Mouse (Mus musculus) forelimb bud, embryonic 11.5 days (tissue): ENCODE measurements around the gene Rbl2.
A peak's percentile ranks its signal among the peaks of the same experiment; 100 is the strongest.

Experiments
- DNase-seq: peaks from one replicate; pipeline ENCODE4 v3.0.0-alpha.2; 2012; ENCODE audit warnings: low read depth, low spot score

The Rbl2 gene

DNA sequence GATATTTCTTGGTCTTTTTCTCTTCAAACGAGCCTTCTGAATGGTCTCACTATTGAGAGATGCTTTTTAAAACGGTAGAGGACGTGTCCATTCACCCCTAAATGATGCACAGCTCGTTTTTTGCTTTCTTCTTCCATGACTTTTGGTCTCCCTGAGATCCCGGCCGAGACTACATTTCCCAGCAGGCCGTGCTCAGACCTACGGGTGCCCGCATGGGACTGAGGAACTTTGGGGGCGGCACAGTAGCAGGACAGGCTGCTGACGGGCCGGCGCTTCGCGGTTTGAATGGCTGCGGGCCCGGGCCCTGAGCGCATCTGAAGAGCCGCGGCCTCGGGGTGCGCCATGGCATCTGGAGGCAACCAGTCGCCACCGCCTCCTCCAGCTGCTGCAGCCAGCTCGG, at the start of gene Rbl2:
Gene Rbl2 (plus strand): TSS at position 224 of the 400 bp plus-strand sequence.
- DNase-seq: peak; percentile 87

DNA sequence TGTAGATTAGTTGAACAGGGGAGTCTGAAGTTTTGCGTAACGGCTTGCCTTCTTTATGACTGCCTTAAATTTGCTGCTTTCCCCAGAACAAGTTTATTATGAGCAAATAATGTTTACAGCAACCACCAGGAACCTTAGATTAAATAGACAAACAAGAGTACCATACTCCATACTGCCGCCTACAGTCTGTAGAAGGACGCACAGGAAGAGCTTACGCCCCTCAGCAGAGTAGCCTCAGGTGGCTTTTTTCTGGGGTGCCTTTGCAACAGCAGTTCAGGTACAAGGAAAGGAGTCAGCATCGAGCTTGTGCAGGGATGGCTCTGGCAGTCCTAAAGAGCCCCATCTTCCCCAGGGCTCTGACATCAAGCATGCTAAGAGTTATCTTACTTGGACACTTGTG, 35.4 kb upstream of the Rbl2 start:
- DNase-seq: no peak

DNA sequence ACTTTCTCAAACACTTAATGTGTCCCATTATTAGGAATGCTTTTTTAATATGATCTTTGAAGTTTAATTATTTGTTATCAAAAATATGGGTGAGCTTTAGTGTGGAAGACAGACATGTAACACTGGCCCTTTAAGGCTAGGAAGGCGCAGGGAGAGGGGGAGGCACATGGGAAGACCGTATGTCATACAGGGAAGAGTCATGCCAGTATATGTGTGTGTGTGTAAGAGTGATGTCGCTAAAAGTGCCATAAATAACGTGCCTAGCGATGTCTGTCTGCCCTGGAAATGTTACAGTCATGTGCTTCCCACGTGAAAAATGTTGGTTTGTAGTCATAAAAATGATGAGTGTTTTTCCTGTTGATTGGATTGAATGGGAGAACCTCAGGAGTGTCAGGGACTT, 33.0 kb upstream of the Rbl2 start:
- no peak for DNase-seq

DNA sequence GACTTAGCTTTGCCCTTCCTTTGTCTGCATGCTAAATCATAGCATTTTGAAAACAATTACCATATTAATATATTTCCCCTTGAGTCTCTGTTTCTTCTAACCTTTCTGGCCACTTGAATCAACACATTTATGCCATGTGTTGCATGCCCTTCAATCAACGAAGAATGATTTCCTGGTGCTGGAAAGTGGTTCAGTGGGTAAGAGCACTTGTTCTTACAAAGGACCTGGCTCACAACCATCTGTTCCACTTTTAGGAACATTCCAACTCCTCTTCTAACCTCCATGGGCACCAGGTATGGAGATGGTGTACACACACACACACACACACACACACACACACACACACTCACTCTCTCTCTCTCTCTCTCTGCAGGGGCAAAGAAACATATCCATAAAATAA, 31.2 kb upstream of the Rbl2 start:
- no peak for DNase-seq

DNA sequence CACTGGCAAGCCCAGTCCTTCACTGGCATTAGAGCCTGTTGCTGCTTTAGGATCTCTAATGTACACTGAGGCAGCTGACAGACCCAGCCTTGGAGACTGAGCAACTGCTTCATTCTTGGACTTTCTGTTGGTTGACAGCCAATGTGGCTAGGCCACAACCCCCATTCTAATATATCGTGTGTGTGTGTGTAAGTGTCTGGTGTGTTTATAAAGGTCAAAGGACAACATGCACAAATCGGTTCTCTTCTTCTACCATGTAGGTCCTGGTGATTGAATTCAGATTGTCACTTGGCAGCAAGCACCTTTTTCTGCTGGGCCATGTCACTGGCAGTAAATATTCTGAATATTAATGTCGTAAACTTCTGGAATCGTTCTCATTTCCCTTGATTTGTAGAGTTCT, 23.5 kb upstream of the Rbl2 start:
- DNase-seq: no peak

DNA sequence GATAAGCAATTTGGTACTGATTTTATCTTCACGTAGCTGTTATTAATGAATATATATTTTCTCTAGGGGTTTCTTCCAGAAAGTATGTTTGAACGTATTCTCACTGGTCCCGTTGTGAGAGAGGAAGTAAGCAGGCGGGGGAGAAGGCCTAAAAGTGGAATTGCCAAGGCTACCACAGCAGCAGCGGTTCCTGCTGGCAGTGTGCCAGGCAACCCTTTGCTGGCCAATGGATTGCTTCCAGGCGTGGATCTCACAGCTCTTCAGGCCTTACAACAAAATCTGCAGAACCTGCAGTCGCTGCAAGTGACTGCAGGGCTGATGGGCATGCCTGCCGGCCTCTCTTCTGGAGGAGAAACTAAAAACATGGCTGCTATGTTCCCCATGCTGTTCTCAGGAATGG, 18.8 kb upstream of the Rbl2 start:
- peak; percentile 29 for DNase-seq

DNA sequence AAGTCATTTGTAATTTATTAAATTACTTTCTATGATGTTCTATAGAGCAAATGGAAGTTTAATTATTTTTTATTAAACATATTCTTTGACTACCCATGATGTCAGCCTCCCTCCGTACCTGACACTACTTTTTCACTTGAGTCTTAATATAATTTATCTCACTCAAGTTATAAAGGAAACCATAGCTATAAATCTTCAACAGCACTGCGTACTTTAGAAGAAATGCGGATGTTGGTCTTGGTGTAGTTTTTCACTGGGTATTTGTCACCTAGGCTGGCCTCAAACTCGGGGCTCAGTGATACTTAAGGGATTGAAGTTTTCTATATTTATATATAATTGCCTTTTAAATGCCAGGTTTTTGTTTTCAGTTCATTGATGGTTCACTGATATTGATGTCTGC, 15.4 kb upstream of the Rbl2 start:
- DNase-seq: no peak

DNA sequence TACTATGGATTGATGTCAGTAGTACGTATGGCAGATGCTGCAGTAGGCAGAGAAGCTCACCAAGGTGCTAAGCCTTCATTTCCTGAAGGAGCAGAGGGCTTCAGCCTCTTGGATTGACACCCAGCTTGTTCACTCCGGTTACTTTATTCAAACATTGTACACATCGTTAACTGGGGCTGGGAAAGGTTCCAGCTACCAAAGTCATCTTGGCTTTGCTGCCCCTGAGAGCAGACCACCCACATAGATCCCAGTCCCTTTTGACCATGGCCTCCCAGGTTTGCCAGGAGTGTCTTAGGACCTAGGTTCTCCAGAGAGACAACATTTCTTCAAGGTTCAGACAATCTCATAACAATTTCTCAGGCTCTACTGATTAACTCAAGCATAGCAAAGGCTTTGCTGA, 13.0 kb upstream of the Rbl2 start:
- DNase-seq: no peak

DNA sequence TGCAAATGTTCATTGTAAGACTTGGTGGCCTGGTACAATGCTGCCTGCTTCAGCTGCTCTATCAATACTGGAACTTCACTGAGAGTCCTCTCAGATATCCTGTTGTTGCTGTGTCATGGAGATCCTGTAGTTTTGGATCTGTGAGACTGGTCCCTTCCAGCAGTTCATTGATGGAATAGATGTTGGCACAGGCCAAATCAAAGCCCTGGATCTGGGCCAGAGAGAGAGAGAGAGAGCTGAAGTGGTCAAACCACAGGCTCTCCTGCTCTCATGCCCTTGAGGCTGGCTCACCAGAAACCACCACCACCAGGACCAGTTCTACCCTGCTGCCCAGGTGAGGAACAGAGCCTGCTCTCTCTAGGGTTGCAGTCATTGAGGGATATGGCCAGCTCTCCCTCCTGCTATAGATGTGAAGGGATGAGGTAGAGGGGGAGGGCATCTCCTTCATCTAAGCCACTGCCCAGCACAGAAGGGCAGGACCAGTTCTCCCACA, 10.7 kb upstream of the Rbl2 start:
- no peak for DNase-seq

DNA sequence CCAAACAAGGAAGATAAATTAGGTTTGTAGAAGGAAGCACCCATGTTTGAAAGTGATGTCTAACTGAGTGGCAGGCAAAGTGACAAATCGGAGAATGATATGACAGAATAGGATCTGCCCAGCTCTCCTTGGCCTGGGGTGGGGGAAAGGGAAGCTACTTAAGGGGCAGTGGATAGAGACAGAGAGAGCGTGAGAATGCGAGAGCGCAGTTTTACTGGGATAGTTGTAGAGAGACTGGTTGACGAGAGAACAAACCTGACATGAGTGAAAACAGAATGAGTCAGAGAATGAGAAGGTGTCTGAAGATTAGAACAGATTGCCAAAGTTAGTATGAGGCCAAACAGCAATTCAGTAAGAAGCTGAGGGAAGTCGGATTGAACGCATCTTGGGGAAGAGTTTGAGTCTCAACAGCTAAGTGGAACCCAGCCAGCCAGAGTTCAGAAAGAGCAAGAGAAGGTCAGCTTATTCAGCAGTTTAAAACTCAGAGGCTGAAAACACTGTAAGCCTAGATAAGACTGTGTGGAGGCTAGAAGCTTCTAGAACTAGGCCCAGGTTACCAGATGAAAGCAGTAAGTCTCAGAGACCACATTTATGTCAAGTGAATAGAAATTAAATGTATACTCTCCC, 9.9 kb upstream of the Rbl2 start:
- no peak for DNase-seq

DNA sequence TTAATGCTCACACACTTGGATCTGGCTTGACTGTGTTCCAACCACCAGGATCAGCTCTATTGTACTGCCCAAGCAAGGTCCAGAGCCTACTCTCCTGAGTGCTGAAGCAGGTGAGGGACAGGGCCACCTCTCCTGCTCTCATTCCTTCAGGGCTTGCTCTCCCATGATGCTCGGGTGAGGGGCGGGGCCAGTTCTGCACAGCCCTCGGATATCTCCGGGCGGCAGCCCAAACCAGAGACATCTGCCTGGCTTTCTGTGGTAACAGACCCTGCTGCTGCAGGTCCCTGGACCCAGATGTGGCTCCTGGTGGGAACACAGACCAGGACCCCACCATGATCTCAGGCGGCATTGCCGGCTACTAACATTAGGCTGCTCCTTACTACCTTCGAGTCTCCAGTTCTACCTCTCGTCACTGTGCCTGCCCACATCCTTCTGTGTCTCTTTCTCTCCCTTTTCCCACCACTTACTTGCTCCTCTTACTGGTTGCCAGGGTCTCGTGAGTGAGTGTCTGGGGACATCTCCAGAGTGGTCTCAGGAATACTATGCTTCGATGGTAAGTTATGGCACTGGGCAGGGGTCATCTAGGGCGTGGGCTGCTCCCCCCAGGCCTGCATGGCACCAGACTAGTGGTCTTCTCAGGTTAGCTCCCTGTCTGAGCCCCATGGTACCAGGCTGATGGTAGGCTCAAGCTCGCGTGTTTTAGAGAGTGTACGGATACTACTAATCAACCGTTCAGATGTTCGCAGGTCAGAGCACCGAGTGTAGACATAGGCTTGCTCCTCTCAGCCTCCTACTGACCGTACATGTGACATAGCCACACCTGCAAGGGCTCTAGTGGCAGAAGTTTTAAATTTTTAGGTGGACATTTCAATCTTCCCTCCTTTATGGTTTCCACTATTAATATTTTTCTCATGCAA, 9.0 kb upstream of the Rbl2 start:
- no peak for DNase-seq

DNA sequence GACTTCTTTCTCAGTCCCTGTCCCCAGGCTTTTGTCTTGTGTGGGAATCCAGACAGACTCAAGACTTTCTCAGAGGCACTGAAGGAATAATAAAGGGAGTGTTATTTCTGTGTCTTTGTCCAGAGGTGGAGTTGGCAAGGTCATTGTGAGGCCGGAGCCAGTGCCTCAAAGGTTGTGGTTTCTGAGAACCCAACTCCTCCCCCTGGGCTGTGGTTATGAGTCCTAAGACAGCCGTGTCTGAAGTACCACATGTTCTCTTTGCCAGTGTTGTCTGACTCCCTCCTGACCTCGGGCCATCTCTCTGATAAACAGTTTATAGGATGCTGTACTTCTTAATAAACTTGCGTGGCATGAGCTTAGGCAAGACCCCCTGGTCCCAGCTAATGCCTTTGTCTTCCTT, 4.7 kb upstream of the Rbl2 start:
- DNase-seq: no peak

DNA sequence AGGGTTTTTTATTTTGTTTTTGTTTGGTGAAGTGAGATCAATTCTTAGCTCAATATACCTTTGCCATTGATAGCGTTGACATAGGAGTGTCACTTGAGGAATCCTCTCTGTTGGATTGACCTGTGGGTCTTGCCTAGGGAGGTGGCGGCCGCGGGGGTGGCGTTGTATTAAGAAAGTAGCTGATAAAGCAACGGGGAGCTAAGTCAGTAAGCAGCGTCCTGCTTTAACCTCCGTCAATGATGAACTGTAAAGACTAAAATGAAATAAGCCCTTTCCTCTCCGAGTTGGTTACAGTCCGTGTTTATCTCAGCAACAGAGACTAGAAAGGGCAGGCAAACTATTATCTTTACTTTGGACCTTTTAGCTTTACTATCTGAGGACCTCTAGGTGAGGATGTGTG, 450 bp upstream of the Rbl2 start:
- no peak for DNase-seq

DNA sequence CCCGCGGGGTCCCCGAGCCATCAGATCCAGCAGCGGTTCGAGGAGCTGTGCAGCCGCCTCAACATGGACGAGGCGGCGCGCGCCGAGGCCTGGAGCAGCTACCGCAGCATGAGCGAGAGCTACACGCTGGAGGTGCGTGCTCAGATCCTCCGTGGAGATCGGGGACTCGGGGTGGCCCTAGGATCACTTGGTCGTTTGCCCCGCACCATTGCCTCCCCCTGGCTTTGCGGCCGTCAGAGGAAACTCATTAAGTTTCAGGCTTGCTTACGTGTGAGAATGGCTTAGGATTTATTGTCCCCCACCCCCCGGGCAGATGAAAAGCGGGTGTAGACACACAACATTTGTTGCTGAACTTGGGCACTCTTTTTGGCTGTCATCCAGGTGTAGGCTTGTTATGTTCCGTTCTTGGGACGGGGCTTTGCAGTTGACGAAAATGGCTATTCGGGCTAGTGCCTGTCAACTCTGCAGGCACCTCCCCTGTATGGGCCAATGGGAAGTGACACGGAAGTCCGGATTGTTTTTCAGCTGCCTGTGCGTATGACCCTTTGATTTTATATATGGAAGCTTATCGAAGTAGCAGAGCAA, 510 bp downstream of the Rbl2 start:
- DNase-seq: peak; percentile 63

DNA sequence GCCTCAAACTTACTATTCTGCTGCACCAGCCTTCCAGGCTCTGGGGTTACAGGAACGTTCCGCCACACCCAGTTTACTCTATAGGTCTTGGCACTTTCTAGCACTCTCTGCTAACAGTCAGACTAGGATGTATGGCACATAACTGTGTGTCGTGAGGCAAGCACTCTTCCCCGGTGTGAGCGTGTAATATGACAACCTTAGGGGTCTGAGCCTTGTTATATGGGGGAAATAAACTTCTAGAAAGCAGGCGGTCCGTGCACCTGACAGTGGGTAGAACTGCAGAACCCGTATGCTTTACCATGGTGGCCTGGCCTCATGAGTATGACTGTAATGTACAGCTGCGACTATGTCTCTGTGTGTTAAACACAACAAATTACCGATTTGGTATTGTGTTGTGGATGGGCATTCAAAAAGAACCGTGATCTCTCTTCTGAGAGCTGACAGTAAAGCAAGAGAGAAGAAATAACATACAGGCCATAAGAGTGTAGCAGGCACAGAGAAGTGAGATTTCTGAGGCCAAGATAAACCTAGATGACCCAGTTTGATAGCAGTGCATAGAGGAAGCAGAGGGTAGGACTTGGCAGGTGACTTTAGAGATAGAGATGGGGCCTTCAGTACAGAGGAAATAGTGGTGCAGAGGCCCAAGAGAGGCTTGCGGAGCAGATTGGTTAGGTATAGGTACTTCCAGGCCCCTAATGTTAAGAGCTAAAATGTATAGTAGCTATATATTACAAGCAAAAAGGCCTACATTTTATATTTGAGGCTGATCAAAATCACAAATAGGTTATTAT, 7.4 kb downstream of the Rbl2 start:
- no peak for DNase-seq

DNA sequence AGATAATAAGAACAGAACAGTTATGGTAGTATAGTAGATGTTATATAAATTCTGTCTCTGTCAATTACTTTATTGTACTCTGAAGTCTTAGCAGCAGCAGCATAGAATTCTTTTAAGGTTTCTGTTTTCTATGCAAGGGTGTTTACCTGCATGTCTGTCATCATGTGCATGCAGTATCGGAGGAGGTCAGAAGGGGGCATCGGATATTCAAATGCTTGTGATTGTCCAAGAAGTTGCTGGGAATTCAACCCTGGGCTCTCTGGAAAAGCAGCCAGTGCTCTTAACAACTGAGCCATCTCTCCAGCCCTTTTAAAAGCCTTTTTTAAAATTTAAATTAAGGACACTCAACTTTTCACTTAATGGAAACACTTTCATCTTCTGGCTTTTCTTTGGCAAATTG, 9.8 kb downstream of the Rbl2 start:
- DNase-seq: peak; percentile 30

DNA sequence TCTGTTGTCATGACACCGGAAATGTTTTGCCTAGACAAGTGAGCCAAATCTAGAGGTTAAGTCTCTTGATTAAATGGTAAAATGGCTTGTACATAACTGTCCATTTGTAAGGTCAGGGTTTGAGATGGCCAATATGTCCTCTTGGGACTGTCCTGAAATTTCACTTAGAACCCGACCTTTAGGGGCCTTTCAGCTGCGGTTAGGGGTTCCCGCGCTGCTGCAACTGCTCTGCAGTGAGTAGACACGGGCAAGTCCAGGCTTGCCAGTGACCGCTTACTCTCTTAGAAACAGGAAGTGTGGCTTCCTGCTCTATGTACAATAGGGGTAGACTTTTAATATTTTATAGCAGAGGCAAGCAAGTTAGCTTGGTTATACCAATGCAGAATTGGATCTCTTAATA, 12.1 kb downstream of the Rbl2 start:
- DNase-seq: no peak

DNA sequence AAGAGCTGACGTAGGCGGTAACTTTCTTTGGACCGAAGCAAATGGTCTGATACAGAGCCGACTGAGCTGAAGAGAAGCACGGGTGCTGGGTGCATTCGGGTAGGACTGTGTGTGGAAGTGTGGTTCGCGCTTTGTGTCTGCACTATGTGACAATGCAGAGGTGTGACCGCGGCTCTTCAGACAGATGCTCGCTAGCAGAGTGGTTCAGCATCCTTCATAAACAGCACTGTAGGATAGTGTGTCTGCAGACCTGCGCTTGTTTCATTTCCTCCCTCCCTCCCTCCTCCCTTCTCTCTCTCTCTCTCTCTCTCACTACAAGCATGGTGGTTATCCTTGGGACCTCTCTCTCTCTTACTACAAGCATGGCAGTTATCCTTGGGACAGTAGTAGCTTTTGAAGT, 12.6 kb downstream of the Rbl2 start:
- no peak for DNase-seq

DNA sequence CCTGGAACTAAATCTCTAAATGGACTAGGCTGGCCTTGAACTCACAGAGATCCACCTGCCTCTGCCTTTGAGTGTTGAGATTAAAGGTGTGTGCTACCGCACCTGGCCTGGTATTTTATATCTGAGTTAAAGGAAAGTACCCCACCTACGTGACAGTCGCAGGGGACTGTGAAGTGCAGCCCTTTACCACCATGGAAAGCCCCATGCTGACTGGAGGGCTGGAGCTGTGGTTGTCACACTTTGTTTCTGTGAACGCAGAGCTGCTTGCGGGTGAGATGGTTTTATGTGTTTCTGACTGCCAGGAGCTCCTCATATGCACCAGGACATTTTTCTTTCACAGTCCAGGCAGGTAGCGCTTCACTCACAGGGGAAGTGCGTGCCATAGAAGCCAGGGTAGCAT, 18.6 kb downstream of the Rbl2 start:
- DNase-seq: no peak

DNA sequence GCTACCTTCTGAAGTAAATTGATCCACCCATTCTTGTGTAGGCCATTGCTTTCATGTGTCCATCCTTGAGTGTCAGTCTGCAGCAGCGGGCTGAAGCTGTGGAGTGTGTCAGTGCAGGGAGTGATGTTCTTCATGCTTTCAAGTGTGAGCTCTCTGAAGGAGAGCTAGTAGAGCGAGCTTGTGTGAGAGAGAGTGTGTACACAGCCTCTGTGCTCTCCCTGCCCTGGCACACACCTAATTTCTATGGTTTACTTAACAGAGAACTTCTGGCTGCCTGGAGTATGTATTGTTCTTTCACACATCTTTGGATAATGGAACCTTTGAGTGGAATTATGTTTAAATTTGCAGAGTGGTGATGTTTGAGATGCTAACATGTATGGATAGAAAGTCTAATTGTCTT, 19.7 kb downstream of the Rbl2 start:
- DNase-seq: no peak

DNA sequence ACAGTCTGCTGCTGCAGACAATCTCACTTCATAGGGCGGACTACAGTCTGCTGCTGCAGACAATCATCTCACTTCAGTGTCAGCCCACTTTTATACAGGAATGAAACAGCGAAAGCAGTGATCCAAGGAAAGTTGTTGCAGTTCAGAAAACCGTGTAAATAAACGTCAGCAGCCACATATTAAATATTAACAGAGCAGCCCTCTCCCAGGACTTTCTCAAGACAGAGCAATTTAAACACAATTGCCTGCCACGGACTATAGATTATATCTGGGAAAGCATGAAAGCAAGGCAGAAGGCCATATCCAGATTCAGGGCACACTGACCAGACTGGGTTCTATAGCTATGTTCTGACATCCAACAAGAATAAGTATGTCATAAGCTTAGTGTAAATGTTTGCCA, 24.3 kb downstream of the Rbl2 start:
- no peak for DNase-seq

DNA sequence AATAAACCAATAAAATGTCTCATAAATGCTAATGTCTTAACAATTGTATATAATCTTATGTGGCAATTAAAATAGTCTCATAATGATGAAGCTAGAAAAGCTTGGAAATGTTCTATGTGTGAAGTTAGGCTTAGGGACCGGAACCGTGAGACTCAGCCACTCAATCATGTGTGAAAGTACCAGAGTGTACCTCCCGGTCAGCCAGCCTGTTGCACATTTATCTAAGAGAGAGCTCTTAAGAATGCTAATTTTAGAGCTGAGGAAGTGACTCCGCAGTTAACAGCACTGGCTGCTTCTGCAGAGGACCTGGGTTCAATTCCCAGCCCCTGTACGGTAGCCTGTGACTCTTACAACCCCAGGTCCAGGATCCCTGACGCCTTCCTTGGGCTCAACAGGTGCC, 28.2 kb downstream of the Rbl2 start:
- no peak for DNase-seq
